Mouse (Mus musculus): ENCODE measurements around the gene Casq1. TPM values are rescaled to one million over a fixed set of nuclear protein-coding genes. Genes with fewer than 3 reads are reported as not detected.
A peak's percentile ranks its signal among the peaks of the same experiment; 100 is the strongest.
"Not testable (repeated sequence)": the region's sequence is repeated elsewhere in the genome, so short reads cannot be mapped to it uniquely, and the experiment has no call there.

Gene Casq1
- 1.4 and 2.5 TPM in 2 replicates for polyA plus RNA-seq (2014; fragmentation: Nextera tagmentation; extraction: Ambion mirVana)

DNA sequence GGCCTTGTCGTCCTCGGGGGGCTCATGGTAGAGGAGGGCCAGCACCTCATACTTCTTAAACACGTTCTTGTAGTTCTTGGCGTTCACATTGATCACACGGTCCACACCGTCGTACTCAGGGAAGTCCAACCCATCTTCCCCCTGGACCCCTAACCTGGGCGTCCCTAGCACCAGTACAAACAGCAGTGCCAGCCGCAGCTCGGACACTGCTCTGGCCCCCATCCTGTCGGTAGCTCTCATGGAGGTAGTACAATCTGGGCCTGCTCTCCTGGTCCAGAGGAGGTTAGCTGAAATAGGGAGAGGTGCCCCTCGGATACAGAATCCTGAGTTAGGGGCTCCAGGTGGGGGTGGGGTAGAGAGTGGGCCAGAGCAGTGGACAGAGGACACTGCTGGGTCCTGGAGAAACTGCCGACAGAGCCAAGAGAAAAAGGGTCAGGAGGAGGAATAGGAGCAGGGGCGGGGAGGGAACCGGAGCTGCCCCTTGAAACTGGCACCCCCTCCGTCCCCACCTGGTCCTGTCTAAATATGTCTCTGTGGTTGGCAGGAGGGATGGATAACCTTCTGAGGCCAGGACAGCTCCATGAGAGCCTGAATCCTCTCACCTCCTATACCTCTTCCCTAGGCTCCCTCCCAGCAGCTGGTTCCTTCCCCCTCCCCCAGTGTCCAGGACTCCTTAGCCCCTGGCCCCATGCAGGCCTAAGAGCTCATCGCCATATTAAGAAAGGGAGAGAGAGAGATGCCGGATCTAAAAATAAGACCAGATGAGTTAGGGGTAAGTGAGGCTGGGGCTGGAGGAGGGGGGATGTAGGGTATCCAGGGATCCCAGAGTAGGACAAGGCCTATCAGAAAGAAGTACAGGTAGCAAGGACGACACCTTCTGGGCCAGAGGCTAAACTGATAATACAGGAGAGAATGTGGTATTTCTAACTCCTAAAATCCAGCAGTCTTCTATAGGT lies at the start of gene Casq1:
Gene Casq1, minus strand, starts transcription at position 418 of the 956 bp plus-strand sequence.
- Histone ChIP-seq H3K36me3 (ENCODE audit: control insufficient read depth, insufficient read depth, low read length) (no peaks in the 10 kb centered on the region), H3K4me2 (replicated peaks; ENCODE audit: low read depth, low read length) (no peak within 1 kb of the TSS), H3K27ac (ENCODE audit: low read depth, low read length) (no peak within 1 kb of the TSS), H3K4me1 (replicated peaks; ENCODE audit: control insufficient read depth, insufficient read depth, low read length) (peaks cover 3% of the 10 kb centered on the region; the same call in 1 of the 2 replicates), H3K9ac (ENCODE audit: low read depth, low read length) (no peak within 1 kb of the TSS), H3K27me3 (ENCODE audit: control insufficient read depth, insufficient read depth, low read length) (no peaks in the 10 kb centered on the region), H3K4me3 (ENCODE audit: low read depth, low read length) (no peak within 1 kb of the TSS), H3K9me3 (ENCODE audit: control insufficient read depth, low read length) (no peaks in the 10 kb centered on the region)
- ATAC-seq (ENCODE audit: low FRiP score) (no peak), DNase-seq (ENCODE audit: low spot score) (no peak)
- 83% methylated on average over 19 of the region's 19 CpGs for WGBS

DNA sequence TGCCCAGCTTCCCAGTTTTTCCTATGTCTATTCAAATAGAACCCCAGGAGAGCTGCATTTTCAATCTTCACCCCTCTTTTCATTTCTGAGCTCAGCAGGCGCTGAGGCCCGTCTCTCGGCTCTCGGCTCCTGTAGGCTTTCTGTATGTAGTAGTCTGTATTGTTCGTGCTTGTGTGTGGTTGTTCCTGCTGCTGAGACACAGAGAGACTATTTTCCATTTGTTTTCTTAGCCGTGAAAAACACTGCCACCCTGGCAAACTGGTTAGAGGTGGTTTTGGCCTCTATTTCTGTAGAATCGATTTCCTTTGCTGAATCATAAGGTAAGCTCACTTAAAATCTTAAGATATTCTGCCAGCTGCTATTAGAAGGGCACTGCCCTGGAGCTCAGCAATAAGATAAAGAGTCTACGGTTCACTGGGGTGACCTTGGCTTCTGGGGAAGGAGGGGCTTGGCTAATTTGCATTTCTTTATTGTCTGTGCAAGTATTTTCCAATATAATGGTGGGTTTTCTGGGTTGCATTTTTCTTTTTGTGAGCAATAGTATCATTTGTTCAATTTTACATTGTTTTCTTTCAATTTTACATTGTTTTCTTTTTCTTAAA lies 41.9 kb upstream of the Casq1 start, which contains the start of gene Igsf8:
Gene Igsf8, plus strand, starts transcription at position 165 of the 602 bp plus-strand sequence.
- WGBS, result 20% methylated on average over 8 of the region's 8 CpGs
- Histone ChIP-seq H3K27me3 (ENCODE audit: control insufficient read depth, insufficient read depth, low read length) (no peaks in the 10 kb centered on the region), H3K27ac (ENCODE audit: low read depth, low read length) (peak within 1 kb of the TSS; percentile 71), H3K4me1 (replicated peaks; ENCODE audit: control insufficient read depth, insufficient read depth, low read length) (no peaks in the 10 kb centered on the region; the same call in 1 of the 2 replicates), H3K9ac (ENCODE audit: low read depth, low read length) (no peak within 1 kb of the TSS), H3K4me2 (replicated peaks; ENCODE audit: low read depth, low read length) (0 out of 2 replicates have a peak within 1 kb of the TSS, but pooled peaks have one; percentile 15), H3K36me3 (ENCODE audit: control insufficient read depth, insufficient read depth, low read length) (no peaks in the 10 kb centered on the region), H3K4me3 (ENCODE audit: low read depth, low read length) (no peak within 1 kb of the TSS), H3K9me3 (ENCODE audit: control insufficient read depth, low read length) (no peaks in the 10 kb centered on the region)
- DNase-seq (ENCODE audit: low spot score), result peak; percentile 53
- peak; percentile 80 for ATAC-seq (ENCODE audit: low FRiP score)

GRCm38 (mm10) chr1:172258314-172258713 lies 38.6 kb upstream of the Casq1 start, which contains the start of gene Atp1a4:
Gene Atp1a4, minus strand, starts transcription at chr1:172258414.
- no peak within 1 kb of the TSS for H3K27ac ChIP-seq (ENCODE audit: low read depth, low read length)

GRCm38 (mm10) chr1:172247679-172248078 lies 28.0 kb upstream of the Casq1 start:
- Histone ChIP-seq H3K9me3 (ENCODE audit: control insufficient read depth, low read length) (no peaks in the 10 kb centered on the region), H3K4me2 (replicated peaks; ENCODE audit: low read depth, low read length) (no peak overlapping the region)
- ATAC-seq (ENCODE audit: low FRiP score), result peak; percentile 63

More at GRCm38 (mm10) chr1:172258314-172258713, 38.6 kb upstream of the Casq1 start, which contains the start of gene Atp1a4:
- DNase-seq (ENCODE audit: low spot score), result no peak
- Histone ChIP-seq H3K27me3 (ENCODE audit: control insufficient read depth, insufficient read depth, low read length) (no peaks in the 10 kb centered on the region), H3K9ac (ENCODE audit: low read depth, low read length) (no peak within 1 kb of the TSS), H3K4me3 (ENCODE audit: low read depth, low read length) (no peak within 1 kb of the TSS), H3K36me3 (ENCODE audit: control insufficient read depth, insufficient read depth, low read length) (no peaks in the 10 kb centered on the region), H3K9me3 (ENCODE audit: control insufficient read depth, low read length) (no peaks in the 10 kb centered on the region), H3K4me1 (replicated peaks; ENCODE audit: control insufficient read depth, insufficient read depth, low read length) (no peaks in the 10 kb centered on the region; the same call in 1 of the 2 replicates), H3K4me2 (replicated peaks; ENCODE audit: low read depth, low read length) (no peak within 1 kb of the TSS)
- no peak for ATAC-seq (ENCODE audit: low FRiP score)
- WGBS, result 82% methylated on average over 6 of the region's 6 CpGs

GRCm38 (mm10) chr1:172247216-172247615 lies 27.5 kb upstream of the Casq1 start:
- no peak for DNase-seq (ENCODE audit: low spot score)
- ATAC-seq (ENCODE audit: low FRiP score), result 0 out of 2 replicates have a peak, but pooled peaks have one; percentile 5
- H3K4me2 ChIP-seq (replicated peaks; ENCODE audit: low read depth, low read length), result no peak overlapping the region
- H3K27ac ChIP-seq (ENCODE audit: low read depth, low read length), result no peak overlapping the region
- H3K9ac ChIP-seq (ENCODE audit: low read depth, low read length), result no peak overlapping the region
- WGBS, result 69% methylated on average over 4 of the region's 4 CpGs
- H3K4me1 ChIP-seq (replicated peaks; ENCODE audit: control insufficient read depth, insufficient read depth, low read length), result no peaks in the 10 kb centered on the region
- H3K27me3 ChIP-seq (ENCODE audit: control insufficient read depth, insufficient read depth, low read length), result peaks cover 8% of the 10 kb centered on the region; the same call in 1 of the 2 replicates
- no peak overlapping the region for H3K4me3 ChIP-seq (ENCODE audit: low read depth, low read length)
- no peaks in the 10 kb centered on the region for H3K9me3 ChIP-seq (ENCODE audit: control insufficient read depth, low read length)
- no peaks in the 10 kb centered on the region for H3K36me3 ChIP-seq (ENCODE audit: control insufficient read depth, insufficient read depth, low read length)

More at GRCm38 (mm10) chr1:172247679-172248078, 28.0 kb upstream of the Casq1 start:
- Histone ChIP-seq H3K27me3 (ENCODE audit: control insufficient read depth, insufficient read depth, low read length) (peaks cover 8% of the 10 kb centered on the region; the same call in 1 of the 2 replicates), H3K4me1 (replicated peaks; ENCODE audit: control insufficient read depth, insufficient read depth, low read length) (no peaks in the 10 kb centered on the region), H3K27ac (ENCODE audit: low read depth, low read length) (no peak overlapping the region), H3K4me3 (ENCODE audit: low read depth, low read length) (no peak overlapping the region), H3K9ac (ENCODE audit: low read depth, low read length) (no peak overlapping the region), H3K36me3 (ENCODE audit: control insufficient read depth, insufficient read depth, low read length) (no peaks in the 10 kb centered on the region)
- DNase-seq (ENCODE audit: low spot score), result peak; percentile 65
- 54% methylated on average over 2 of the region's 2 CpGs for WGBS

DNA sequence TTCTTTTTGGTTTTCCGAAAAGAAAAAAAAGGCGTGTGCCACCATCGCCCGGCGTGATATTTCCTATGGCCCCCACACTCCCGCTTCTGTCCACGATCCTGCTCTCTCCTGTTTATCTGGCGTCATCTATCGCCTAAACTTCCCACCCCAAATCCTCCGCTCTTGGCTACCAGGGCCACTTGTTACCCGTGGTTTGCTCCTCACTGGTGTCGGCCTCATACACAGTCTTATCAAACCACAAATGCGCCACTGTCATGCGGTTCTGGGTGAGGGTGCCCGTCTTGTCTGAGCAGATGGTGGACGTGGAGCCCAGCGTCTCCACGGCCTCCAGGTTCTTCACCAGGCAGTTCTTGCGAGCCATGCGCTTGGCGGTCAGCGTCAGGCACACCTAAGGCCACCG lies 25.0 kb upstream of the Casq1 start:
- not testable (repeated sequence) for H3K4me3 ChIP-seq (ENCODE audit: low read depth, low read length); H3K4me2 ChIP-seq (replicated peaks; ENCODE audit: low read depth, low read length); H3K9ac ChIP-seq (ENCODE audit: low read depth, low read length); ATAC-seq (ENCODE audit: low FRiP score); H3K36me3 ChIP-seq (ENCODE audit: control insufficient read depth, insufficient read depth, low read length); H3K4me1 ChIP-seq (replicated peaks; ENCODE audit: control insufficient read depth, insufficient read depth, low read length); H3K27ac ChIP-seq (ENCODE audit: low read depth, low read length); H3K9me3 ChIP-seq (ENCODE audit: control insufficient read depth, low read length); DNase-seq (ENCODE audit: low spot score); H3K27me3 ChIP-seq (ENCODE audit: control insufficient read depth, insufficient read depth, low read length)
- 42% methylated on average over 23 of the region's 23 CpGs for WGBS

GRCm38 (mm10) chr1:172243547-172244205 lies 24.0 kb upstream of the Casq1 start:
- H3K4me2 ChIP-seq (replicated peaks; ENCODE audit: low read depth, low read length), result no peak overlapping the region; the same call in 1 of the 2 replicates

GRCm38 (mm10) chr1:172242401-172242800 lies 22.7 kb upstream of the Casq1 start:
- H3K9ac ChIP-seq (ENCODE audit: low read depth, low read length), result no peak overlapping the region
- peak overlapping the region; percentile 39; the same call in 1 of the 2 replicates for H3K27ac ChIP-seq (ENCODE audit: low read depth, low read length)
- 31% methylated on average over 2 of the region's 2 CpGs for WGBS
- DNase-seq (ENCODE audit: low spot score), result no peak
- H3K9me3 ChIP-seq (ENCODE audit: control insufficient read depth, low read length), result no peaks in the 10 kb centered on the region
- H3K4me3 ChIP-seq (ENCODE audit: low read depth, low read length), result no peak overlapping the region
- no peaks in the 10 kb centered on the region for H3K4me1 ChIP-seq (replicated peaks; ENCODE audit: control insufficient read depth, insufficient read depth, low read length)
- H3K36me3 ChIP-seq (ENCODE audit: control insufficient read depth, insufficient read depth, low read length), result no peaks in the 10 kb centered on the region
- no peak overlapping the region for H3K4me2 ChIP-seq (replicated peaks; ENCODE audit: low read depth, low read length)
- H3K27me3 ChIP-seq (ENCODE audit: control insufficient read depth, insufficient read depth, low read length), result peaks cover 8% of the 10 kb centered on the region; the same call in 1 of the 2 replicates
- peak; percentile 76 for ATAC-seq (ENCODE audit: low FRiP score)

More at GRCm38 (mm10) chr1:172243547-172244205, 24.0 kb upstream of the Casq1 start:
- 31% methylated on average over 16 of the region's 16 CpGs for WGBS
- H3K4me3 ChIP-seq (ENCODE audit: low read depth, low read length), result no peak overlapping the region
- no peaks in the 10 kb centered on the region for H3K9me3 ChIP-seq (ENCODE audit: control insufficient read depth, low read length)
- H3K4me1 ChIP-seq (replicated peaks; ENCODE audit: control insufficient read depth, insufficient read depth, low read length), result no peaks in the 10 kb centered on the region
- H3K27ac ChIP-seq (ENCODE audit: low read depth, low read length), result no peak overlapping the region
- H3K36me3 ChIP-seq (ENCODE audit: control insufficient read depth, insufficient read depth, low read length), result no peaks in the 10 kb centered on the region
- ATAC-seq (ENCODE audit: low FRiP score), result no peak
- no peak overlapping the region for H3K9ac ChIP-seq (ENCODE audit: low read depth, low read length)
- no peak for DNase-seq (ENCODE audit: low spot score)
- peaks cover 8% of the 10 kb centered on the region; the same call in 1 of the 2 replicates for H3K27me3 ChIP-seq (ENCODE audit: control insufficient read depth, insufficient read depth, low read length)

Measured in hindbrain, embryonic 11.5 days (tissue).